Mouse (Mus musculus) G1E (cell line): ENCODE data around the gene Sh3bp4.

Experiments
- CTCF ChIP-seq: IDR thresholded peaks from 2 replicates; pipeline ENCODE4 v1.5.1; 2012; ENCODE audit warnings: low read depth, low read length, inconsistent platforms, mixed read lengths
- GATA1 ChIP-seq: IDR thresholded peaks from 2 replicates; pipeline ENCODE4 v1.6.1; 2012; ENCODE audit warnings: borderline replicate concordance, low read length, inconsistent platforms, mixed read lengths
- GATA2 ChIP-seq: IDR thresholded peaks from 2 replicates; pipeline ENCODE4 v1.6.1; 2012; ENCODE audit warnings: low read depth, low read length, inconsistent platforms, borderline replicate concordance
- TAL1 ChIP-seq: conservative IDR thresholded peaks from 2 replicates; pipeline ENCODE4 v1.6.1; 2012; ENCODE audit warnings: low read depth, low read length, inconsistent platforms, mixed read lengths

GRCm38 (mm10) chr1:89080795-89081194 is 10.6 kb downstream of the Sh3bp4 start:
- TF ChIP-seq TAL1 (no peak), CTCF (no peak), GATA1 (no peak), GATA2 (no peak)
